Mouse (Mus musculus) left cerebral cortex, adult 2 months (tissue): ENCODE results near the gene Gm8994. TPM values are rescaled to one million over a fixed set of nuclear protein-coding genes. Genes with fewer than 3 reads are reported as not detected.

Experiments used
- DNase-seq, 2 experiments: peaks; one replicate each; pipeline ENCODE4 v3.0.0; 2021 to 2022; ENCODE audit warnings: low spot score in 2 of 2, mixed read lengths in 1 of 2; ENCODE audit errors: extremely low spot score in 1 of 2
- H3K27ac ChIP-seq: fragments of 200-600 bp; 2 replicates; pipeline ENCODE4 v1.8.1; 2022
- H3K4me3 ChIP-seq: fragments of 200-600 bp; 2 replicates; pipeline ENCODE4 v1.8.1; 2022
- CTCF ChIP-seq: fragments of 200-600 bp; IDR thresholded peaks from 2 replicates; pipeline ENCODE4 v1.8.1; 2022; ENCODE audit warnings: antibody characterized with exemption, mild to moderate bottlenecking, moderate library complexity
- intact Hi-C: fragments of 180-260 bp; cut with DNase I; formaldehyde crosslinking; loops from one replicate; pipeline ENCODE4 v1.15.1; 2025
- total RNA-seq, 2 experiments: library from RNA; stranded (reverse); gene quantifications; 2 replicates each; pipeline ENCODE4 v1.2.3; 2021

The Gm8994 gene
- total RNA-seq, 2 experiments from 2014 or later = not detected

DNA sequence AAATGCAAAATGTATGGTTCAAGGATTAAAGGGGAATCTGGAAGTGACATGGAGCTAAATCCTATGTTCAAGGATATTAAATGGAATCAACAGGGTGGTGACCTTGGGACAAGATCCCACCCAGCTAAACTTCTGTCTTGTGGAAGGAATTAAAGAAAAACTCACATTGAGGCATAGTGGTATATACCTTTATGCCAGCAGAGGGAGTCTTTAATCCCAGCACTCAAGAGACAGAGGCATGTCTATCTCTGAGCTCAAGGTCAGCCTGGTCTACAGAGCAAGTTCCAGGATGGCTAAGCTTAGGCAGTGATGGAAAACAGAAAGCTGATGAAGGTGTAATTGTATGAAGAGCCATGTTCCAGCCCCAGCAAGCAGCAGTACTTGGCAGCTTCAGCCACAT, 48.8 kb downstream of the Gm8994 start:
- intact Hi-C loops = no loop called here
- Histone ChIP-seq H3K27ac (no peak overlapping the region), H3K4me3 (no peak overlapping the region)
- TF ChIP-seq CTCF = no peak
- DNase-seq = no peak

Other genes starting within 250 kb of the Gm8994 start
- gene Grin2b, start 154.0 kb upstream of the Gm8994 start, total RNA-seq = 100 to 1,000 TPM; 300 to 306 TPM
- not detected for gene E330021D16Rik, start 88.0 kb downstream of the Gm8994 start, total RNA-seq
- 100 to 1,000 TPM; 119 to 122 TPM for gene Atf7ip, start 178.6 kb downstream of the Gm8994 start, total RNA-seq